Mouse (Mus musculus): ENCODE data around the gene Slc41a2.

The Slc41a2 gene

GRCm38 (mm10) chr10:83219729-83220128, 118.0 kb downstream of the Slc41a2 start:
- peak; percentile 62 for DNase-seq

GRCm38 (mm10) chr10:83218778-83219177, 118.9 kb downstream of the Slc41a2 start:
- DNase-seq: no peak

- no peak for DNase-seq
These were observed 120.4 kb downstream of the Slc41a2 start for GRCm38 (mm10) chr10:83217256-83217655.

- no peak for DNase-seq
These were observed 122.1 kb downstream of the Slc41a2 start for GRCm38 (mm10) chr10:83215559-83215958.

- no peak for DNase-seq
These were observed 125.1 kb downstream of the Slc41a2 start for GRCm38 (mm10) chr10:83212618-83213017.

GRCm38 (mm10) chr10:83210968-83211583, 126.6 kb downstream of the Slc41a2 start:
- no peak for DNase-seq

- no peak for DNase-seq
These were observed 127.6 kb downstream of the Slc41a2 start for GRCm38 (mm10) chr10:83210122-83210521.

- DNase-seq: no peak
These were observed 128.3 kb downstream of the Slc41a2 start for GRCm38 (mm10) chr10:83209388-83209787.

GRCm38 (mm10) chr10:83208436-83208835, 129.2 kb downstream of the Slc41a2 start:
- no peak for DNase-seq

- DNase-seq: no peak
These were observed 134.6 kb downstream of the Slc41a2 start for GRCm38 (mm10) chr10:83202906-83203702.

- DNase-seq: no peak
These were observed 136.2 kb downstream of the Slc41a2 start for GRCm38 (mm10) chr10:83201525-83201924.

GRCm38 (mm10) chr10:83199290-83199689, 138.4 kb downstream of the Slc41a2 start:
- no peak for DNase-seq

GRCm38 (mm10) chr10:83198692-83199091, 139.0 kb downstream of the Slc41a2 start:
- DNase-seq: no peak

GRCm38 (mm10) chr10:83197690-83198336, 139.9 kb downstream of the Slc41a2 start:
- peak; percentile 89 for DNase-seq

- DNase-seq: no peak
These were observed 145.7 kb downstream of the Slc41a2 start for GRCm38 (mm10) chr10:83191982-83192381.

GRCm38 (mm10) chr10:83191476-83191875, 146.2 kb downstream of the Slc41a2 start:
- peak; percentile 82 for DNase-seq

- no peak for DNase-seq
These were observed 148.6 kb downstream of the Slc41a2 start for GRCm38 (mm10) chr10:83189071-83189470.

- no peak for DNase-seq
These were observed 150.7 kb downstream of the Slc41a2 start for GRCm38 (mm10) chr10:83186984-83187383.

- no peak for DNase-seq
These were observed 151.5 kb downstream of the Slc41a2 start for GRCm38 (mm10) chr10:83186167-83186566.

- DNase-seq: peak; percentile 82
These were observed 152.6 kb downstream of the Slc41a2 start for GRCm38 (mm10) chr10:83185121-83185520.

- DNase-seq: peak; percentile 51
These were observed 153.1 kb downstream of the Slc41a2 start for GRCm38 (mm10) chr10:83184480-83185069.

- no peak for DNase-seq
These were observed 153.8 kb downstream of the Slc41a2 start for GRCm38 (mm10) chr10:83183634-83184479.
